In genomic region chr15:93517022-93517565, GRCm38 (mm10) we compare ENCODE assay signal across 10 mouse cellular contexts.
A peak's percentile ranks its signal among the peaks of the same experiment; 100 is the strongest.
DNase-seq lines count a peak whose midpoint lies in the region; ATAC-seq and TF ChIP-seq lines count a peak whose summit lies in the region.
"Had no signal": no experiment of that assay in that cellular context is flagged by ENCODE, and none has a peak within 500 bp of the region (broad histone marks: within the 10 kb centered on the region; RNA-seq: fewer than 3 reads in every experiment).

No protein-coding gene starts in this region.

- TF ChIP-seq CTCF in heart, adult 2 months (IDR thresholded peaks at IDR 0.05), result no peak
- TF ChIP-seq CTCF in lung, adult 2 months (IDR thresholded peaks at IDR 0.05; ENCODE audit: insufficient read depth, low read length), result no peak

- no peak for ATAC-seq in liver, embryonic 11.5 days (replicated peaks; ENCODE audit: low FRiP score)
- ATAC-seq in forebrain, embryonic 16.5 days, result no peak

- no peaks in the 10 kb centered on the region for H3K9me3 ChIP-seq in liver, embryonic 11.5 days (ENCODE audit: control insufficient read depth, low read length)
- H3K9me3 ChIP-seq in forebrain, embryonic 16.5 days (ENCODE audit: control insufficient read depth, low read length), result no peaks in the 10 kb centered on the region
- H3K9me3 ChIP-seq: hindbrain, embryonic 10.5 days had no signal

- peaks cover 20% of the 10 kb centered on the region for H3K36me3 ChIP-seq in heart, adult 2 months (ENCODE audit: control insufficient read depth, insufficient read depth, low read length)
- H3K36me3 ChIP-seq in liver, embryonic 11.5 days (ENCODE audit: control insufficient read depth, insufficient read depth, low read length), result no peaks in the 10 kb centered on the region
- H3K36me3 ChIP-seq in forebrain, embryonic 16.5 days (ENCODE audit: control insufficient read depth, insufficient read depth), result no peaks in the 10 kb centered on the region
- H3K36me3 ChIP-seq: hindbrain, embryonic 10.5 days had no signal

- TF ChIP-seq EP300 in heart, adult 2 months (IDR thresholded peaks at IDR 0.05; ENCODE audit: insufficient read depth, low read depth, low read length), result no peak

- no peaks in the 10 kb centered on the region for H3K27me3 ChIP-seq in heart, adult 2 months (ENCODE audit: control insufficient read depth, insufficient read depth, low read length)
- H3K27me3 ChIP-seq in liver, embryonic 11.5 days (replicated peaks; ENCODE audit: control insufficient read depth, insufficient read depth, low read length), result no peaks in the 10 kb centered on the region; the same call in none of the 2 replicates
- no peaks in the 10 kb centered on the region; the same call in none of the 2 replicates for H3K27me3 ChIP-seq in forebrain, embryonic 16.5 days (replicated peaks; ENCODE audit: control insufficient read depth, insufficient read depth, low read length)

- H3K27ac ChIP-seq in heart, adult 2 months, result peak overlapping the region; percentile 98
- H3K27ac ChIP-seq in liver, embryonic 11.5 days (ENCODE audit: low read depth, low read length), result no peak overlapping the region
- H3K27ac ChIP-seq in forebrain, embryonic 16.5 days (ENCODE audit: low read length), result no peak overlapping the region
- H3K27ac ChIP-seq: hindbrain, embryonic 10.5 days had no signal

- WGBS in heart, adult 2 months, result 51% methylated on average over 11 of the region's 11 CpGs
- WGBS in liver, embryonic 11.5 days, result 73% methylated on average over 11 of the region's 11 CpGs
- 39% methylated on average over 11 of the region's 11 CpGs for WGBS in lung, adult 2 months
- 80% methylated on average over 11 of the region's 11 CpGs for WGBS in forebrain, embryonic 16.5 days

- H3K9ac ChIP-seq in heart, adult 2 months (ENCODE audit: low read depth, low read length), result peak overlapping the region; percentile 56
- H3K9ac ChIP-seq in liver, embryonic 11.5 days (ENCODE audit: low read depth, low read length), result no peak overlapping the region
- H3K9ac ChIP-seq in forebrain, embryonic 16.5 days (replicated peaks; ENCODE audit: low read depth, low read length), result no peak overlapping the region

- intact Hi-C loops in heart, adult 2 months (cut with DNase I), result loop anchor here (5.0 kb wide), 3 partner anchors 40 to 695 kb away; no protein-coding TSS in a partner anchor
- intact Hi-C loops in heart, postnatal 36 days (cut with DNase I), result loop anchor here (5.0 kb wide), 1 partner anchor 180 kb away; the partner anchor contains the start of gene Yaf2

- peak overlapping the region; percentile 73 for H3K4me3 ChIP-seq in heart, adult 2 months
- no peak overlapping the region for H3K4me3 ChIP-seq in liver, embryonic 11.5 days (ENCODE audit: low read depth, low read length)
- H3K4me3 ChIP-seq in lung, adult 2 months (replicated peaks; ENCODE audit: extremely low read depth, low read depth, low read length), result peak overlapping the region; percentile 69
- H3K4me3 ChIP-seq in forebrain, embryonic 16.5 days (replicated peaks; ENCODE audit: low read length), result no peak overlapping the region

- DNase-seq in heart, adult 2 months, result no peak
- no peak for DNase-seq in heart, postnatal 36 days
- DNase-seq in liver, embryonic 11.5 days (ENCODE audit: low spot score), result peak; percentile 29
- DNase-seq in liver, result no peak
- no peak for DNase-seq in lung, adult 2 months
- DNase-seq in layer of hippocampus, postnatal 36 days, result no peak
- no peak for DNase-seq in cerebellum, adult 18-20 months
- DNase-seq: B cell, adult 2 months had no signal

- peaks cover 7% of the 10 kb centered on the region for H3K79me2 ChIP-seq in heart, adult 2 months (replicated peaks; ENCODE audit: control insufficient read depth, insufficient read depth, low read length)

- H3K4me1 ChIP-seq in heart, adult 2 months (ENCODE audit: control insufficient read depth, insufficient read depth, low read length), result peaks cover 16% of the 10 kb centered on the region
- H3K4me1 ChIP-seq in liver, embryonic 11.5 days (replicated peaks; ENCODE audit: control insufficient read depth, insufficient read depth, low read length), result peaks cover 48% of the 10 kb centered on the region
- H3K4me1 ChIP-seq in lung, adult 2 months (ENCODE audit: control insufficient read depth, insufficient read depth, low read length), result peaks cover 26% of the 10 kb centered on the region
- H3K4me1 ChIP-seq in forebrain, embryonic 16.5 days (replicated peaks; ENCODE audit: control insufficient read depth, insufficient read depth, low read length), result peaks cover 27% of the 10 kb centered on the region

- H3K4me2 ChIP-seq in liver, embryonic 11.5 days, result no peak overlapping the region
- H3K4me2 ChIP-seq in forebrain, embryonic 16.5 days (ENCODE audit: low read length), result no peak overlapping the region

- TF ChIP-seq POLR2A in heart, adult 2 months (IDR thresholded peaks at IDR 0.05; ENCODE audit: insufficient read depth, low read depth, low read length), result no peak; the same call in 1 of the 2 replicates
- peak; percentile 49; the same call in 1 of the 2 replicates for TF ChIP-seq POLR2A in lung, adult 2 months (IDR thresholded peaks at IDR 0.05; ENCODE audit: borderline replicate concordance, extremely low read depth, low read depth, low read length)

Comparison
In these comparisons a context has a peak if more than half of its experiments do, and no peak if none do; other contexts are left out.
1. H3K4me3 ChIP-seq: peak in heart, adult 2 months (single experiment) and lung, adult 2 months (single experiment); none in liver, embryonic 11.5 days (single experiment) and forebrain, embryonic 16.5 days (single experiment).